Mouse (Mus musculus) embryonic fibroblast, embryonic 13.5 days (primary cell): ENCODE measurements at regions not wholly inside any gene's neighbourhood (a gene's known extent, or its start where the extent isn't known, plus 50 kb on each side); places are given as distances from the start of the nearest gene placed in this dataset.

Experiments used
- CTCF ChIP-seq: IDR thresholded peaks from 2 replicates; pipeline ENCODE4 v1.5.1; 2011; ENCODE audit warnings: mild to moderate bottlenecking, control low read depth, low read length, moderate library complexity, borderline replicate concordance; ENCODE audit not compliant: insufficient read depth
- POLR2A ChIP-seq: IDR thresholded peaks from 2 replicates; pipeline ENCODE4 v1.6.1; 2011; ENCODE audit warnings: low read depth, mild to moderate bottlenecking, control low read depth, low read length, moderate library complexity

GRCm38 (mm10) chr1:80033121-80033520 is 172.1 kb upstream of the Serpine2 start:
- TF ChIP-seq CTCF (no peak), POLR2A (no peak)
